Mouse (Mus musculus) CH12.LX (cell line): ENCODE data around the gene Cx3cr1. TPM values are rescaled to one million over a fixed set of nuclear protein-coding genes. Genes with fewer than 3 reads are reported as not detected.
A peak's percentile ranks its signal among the peaks of the same experiment; 100 is the strongest.
"Not testable (repeated sequence)": the region's sequence is repeated elsewhere in the genome, so short reads cannot be mapped to it uniquely, and the experiment has no call there.

Experiments used
- DNase-seq: peaks from one replicate; pipeline ENCODE4 v3.0.0-alpha.2; 2013; ENCODE audit errors: extremely low read depth
- H3K27ac ChIP-seq: 2 replicates; pipeline ENCODE4 v1.5.1; 2012; ENCODE audit warnings: low read depth, mild to moderate bottlenecking, control low read depth, moderate library complexity; ENCODE audit not compliant: insufficient read depth
- H3K27me3 ChIP-seq: replicated peaks from 2 replicates; pipeline ENCODE3; 2012; ENCODE audit warnings: inconsistent platforms
- H3K36me3 ChIP-seq, 2 experiments: replicated peaks in 1 of 2; 2 replicates each; pipeline versions ENCODE3 to v1.6.1; 2012; ENCODE audit warnings: inconsistent platforms in 1 of 2, low read length in 1 of 2, mild to moderate bottlenecking in 1 of 2, mixed read lengths in 1 of 2, moderate library complexity in 1 of 2; ENCODE audit not compliant: control insufficient read depth in 1 of 2, insufficient read depth in 1 of 2
- H3K4me1 ChIP-seq, 2 experiments: 2 replicates each; pipeline ENCODE4 v1.6.1; 2012; ENCODE audit warnings: inconsistent platforms in 1 of 2, moderate library complexity in 1 of 2; ENCODE audit not compliant: insufficient read depth in 2 of 2, control insufficient read depth in 1 of 2
- H3K4me2 ChIP-seq: 2 replicates; pipeline ENCODE4 v1.6.1; 2012; ENCODE audit warnings: low read depth, mild to moderate bottlenecking, control low read depth; ENCODE audit not compliant: poor library complexity, insufficient read depth, severe bottlenecking
- H3K4me3 ChIP-seq, 3 experiments: fragments of 150-350 bp in 1 of 3; sonication (generic) in 1 of 3; replicated peaks in 1 of 3; 2 replicates each; pipeline versions ENCODE3 to v1.5.1; 2011 to 2012; ENCODE audit warnings: low read depth in 2 of 3, low read length in 2 of 3, mild to moderate bottlenecking in 2 of 3, moderate library complexity in 2 of 3, control low read depth in 1 of 3, improper control_type of control experiment in 1 of 3, inconsistent platforms in 1 of 3, mixed read lengths in 1 of 3; ENCODE audit not compliant: poor library complexity in 1 of 3
- H3K79me2 ChIP-seq: replicated peaks from 2 replicates; pipeline ENCODE4 v1.6.1; 2012; ENCODE audit warnings: mild to moderate bottlenecking, moderate library complexity; ENCODE audit not compliant: control insufficient read depth, poor library complexity, insufficient read depth, severe bottlenecking; ENCODE audit errors: extremely low read depth
- H3K9ac ChIP-seq: 2 replicates; pipeline ENCODE4 v1.6.1; 2012; ENCODE audit warnings: low read depth, mild to moderate bottlenecking, control low read depth, moderate library complexity; ENCODE audit not compliant: insufficient read depth
- H3K9me3 ChIP-seq: replicated peaks from 2 replicates; pipeline ENCODE3; 2012; ENCODE audit warnings: low read length, inconsistent platforms, mixed read lengths
- CHD1 ChIP-seq: IDR thresholded peaks from 2 replicates; pipeline ENCODE4 v1.6.1; 2012; ENCODE audit warnings: low read depth, low read length, improper control_type of control experiment, inconsistent platforms
- CTCF ChIP-seq, 2 experiments: IDR thresholded peaks in 1 of 2; conservative IDR thresholded peaks in 1 of 2; 2 replicates each; pipeline ENCODE4 v1.5.1; 2011 to 2012; ENCODE audit warnings: low read depth in 2 of 2, low read length in 2 of 2, improper control_type of control experiment in 1 of 2, inconsistent platforms in 1 of 2, mild to moderate bottlenecking in 1 of 2, moderate library complexity in 1 of 2
- ELF1 ChIP-seq: IDR thresholded peaks from 2 replicates; pipeline ENCODE4 v1.6.1; 2014; ENCODE audit warnings: low read depth, mild to moderate bottlenecking, inconsistent platforms, low read length, improper control_type of control experiment
- ETS1 ChIP-seq: conservative IDR thresholded peaks from 2 replicates; pipeline ENCODE4 v1.6.1; 2012; ENCODE audit warnings: low read depth, mild to moderate bottlenecking, inconsistent platforms, low read length, improper control_type of control experiment, moderate library complexity
- GABPA ChIP-seq: IDR thresholded peaks from 2 replicates; pipeline ENCODE4 v1.6.1; 2012; ENCODE audit warnings: low read depth, low read length, improper control_type of control experiment, inconsistent platforms; ENCODE audit not compliant: insufficient replicate concordance
- HCFC1 ChIP-seq: IDR thresholded peaks from 2 replicates; pipeline ENCODE4 v1.6.1; 2012; ENCODE audit warnings: low read depth, mild to moderate bottlenecking, inconsistent platforms, low read length, improper control_type of control experiment
- JUN ChIP-seq: IDR thresholded peaks from 2 replicates; pipeline ENCODE4 v1.6.1; 2011; ENCODE audit warnings: low read depth, mild to moderate bottlenecking, low read length, improper control_type of control experiment, moderate library complexity; ENCODE audit not compliant: insufficient read depth
- JUND ChIP-seq: conservative IDR thresholded peaks from 2 replicates; pipeline ENCODE4 v1.6.1; 2011; ENCODE audit warnings: low read depth, low read length, improper control_type of control experiment
- KAT2A ChIP-seq: IDR thresholded peaks from 2 replicates; pipeline ENCODE4 v1.6.1; 2012; ENCODE audit warnings: low read length, improper control_type of control experiment, inconsistent platforms; ENCODE audit not compliant: insufficient replicate concordance
- MAFK ChIP-seq: IDR thresholded peaks from 2 replicates; pipeline ENCODE4 v1.6.1; 2011; ENCODE audit warnings: low read length, improper control_type of control experiment; ENCODE audit not compliant: insufficient replicate concordance
- MAX ChIP-seq: IDR thresholded peaks from 2 replicates; pipeline ENCODE4 v1.6.1; 2011; ENCODE audit warnings: low read length, improper control_type of control experiment
- MAZ ChIP-seq: IDR thresholded peaks from 2 replicates; pipeline ENCODE4 v1.6.1; 2012; ENCODE audit warnings: low read depth, mild to moderate bottlenecking, inconsistent platforms, low read length, improper control_type of control experiment, moderate library complexity
- MEF2A ChIP-seq: IDR thresholded peaks from 2 replicates; pipeline ENCODE4 v1.6.1; 2014; ENCODE audit warnings: low read depth, mild to moderate bottlenecking, inconsistent platforms, low read length, improper control_type of control experiment, borderline replicate concordance
- NELFE ChIP-seq: IDR thresholded peaks from 2 replicates; pipeline ENCODE4 v1.6.1; 2011; ENCODE audit warnings: low read depth, low read length, improper control_type of control experiment
- PAX5 ChIP-seq: IDR thresholded peaks from 2 replicates; pipeline ENCODE4 v1.6.1; 2012; ENCODE audit warnings: low read length, inconsistent platforms, mixed read lengths
- RCOR1 ChIP-seq: conservative IDR thresholded peaks from 2 replicates; pipeline ENCODE4 v1.6.1; 2012; ENCODE audit warnings: low read depth, mild to moderate bottlenecking, inconsistent platforms, low read length, improper control_type of control experiment
- SIN3A ChIP-seq: IDR thresholded peaks from 2 replicates; pipeline ENCODE4 v1.6.1; 2012; ENCODE audit warnings: low read length, improper control_type of control experiment, inconsistent platforms
- SMC3 ChIP-seq: IDR thresholded peaks from 2 replicates; pipeline ENCODE4 v1.6.1; 2011; ENCODE audit warnings: low read depth, low read length, improper control_type of control experiment
- TBP ChIP-seq: conservative IDR thresholded peaks from 2 replicates; pipeline ENCODE4 v1.6.1; 2011; ENCODE audit warnings: low read depth, low read length, improper control_type of control experiment
- UBTF ChIP-seq: IDR thresholded peaks from 2 replicates; pipeline ENCODE4 v1.6.1; 2012; ENCODE audit warnings: low read depth, mild to moderate bottlenecking, inconsistent platforms, low read length, improper control_type of control experiment, moderate library complexity
- USF2 ChIP-seq: conservative IDR thresholded peaks from 2 replicates; pipeline ENCODE4 v1.6.1; 2011; ENCODE audit warnings: low read depth, low read length, improper control_type of control experiment
- ZC3H11A ChIP-seq: IDR thresholded peaks from 2 replicates; pipeline ENCODE4 v1.6.1; 2012; ENCODE audit warnings: low read depth, mild to moderate bottlenecking, inconsistent platforms, low read length, improper control_type of control experiment
- ZKSCAN1 ChIP-seq: IDR thresholded peaks from 2 replicates; pipeline ENCODE4 v1.6.1; 2012; ENCODE audit warnings: low read depth, inconsistent platforms, low read length, improper control_type of control experiment, borderline replicate concordance
- ZMIZ1 ChIP-seq: IDR thresholded peaks from 2 replicates; pipeline ENCODE4 v1.6.1; 2012; ENCODE audit warnings: low read depth, mild to moderate bottlenecking, inconsistent platforms, low read length, improper control_type of control experiment
- ZNF384 ChIP-seq: IDR thresholded peaks from 2 replicates; pipeline ENCODE4 v1.6.1; 2012; ENCODE audit warnings: low read depth, low read length, improper control_type of control experiment, inconsistent platforms
- dilution Hi-C: fragments of 300-500 bp; cut with MboI; formaldehyde crosslinking; loops from 2 replicates; pipeline ENCODE4 v1.14.3; 2020; ENCODE audit warnings: low sequenced_read_pairs; ENCODE audit not compliant: extremely low pct_unique_long_range_greater_than_20kb, extremely low pct_ligation_motif_present
- in situ Hi-C: fragments of 300-500 bp; cut with MboI; formaldehyde crosslinking; loops from 3 replicates; pipeline ENCODE4 v1.14.3; 2019; ENCODE audit warnings: low sequenced_read_pairs, low pct_ligation_motif_present, low pct_unique_long_range_greater_than_20kb, mixed read lengths
- polyA plus RNA-seq: library from polyadenylated mRNA; unstranded; fragments of >175 nt; gene quantifications from 2 replicates; pipeline ENCODE4 v1.2.1, GENCODE M21; 2012; ENCODE audit warnings: low read depth; ENCODE audit not compliant: insufficient read length
- total RNA-seq, 2 experiments: library from RNA; depleted of rRNA; stranded (reverse); fragments of 300-350 nt in 1 of 2; fragments of >200 nt in 1 of 2; gene quantifications; 2 replicates each; pipeline ENCODE4 v1.2.3; 2012 to 2014

Gene Cx3cr1
- total and polyA plus RNA-seq, 3 experiments: 0.06 TPM; not detected in 2

- no peak for TF ChIP-seq USF2
- TF ChIP-seq ZKSCAN1: no peak
- TF ChIP-seq SMC3: peak; percentile 72
- TF ChIP-seq CTCF (conservative IDR thresholded peaks at IDR 0.05 in 1 of 2, IDR thresholded peaks at IDR 0.05 in 1 of 2; ENCODE audit: low read depth in 2 of 2, low read length in 2 of 2): peak; percentile 69 to 79
- peak; percentile 55; the same call in 1 of the 2 replicates for TF ChIP-seq RCOR1
- TF ChIP-seq GABPA: no peak
- peak; percentile 80 for TF ChIP-seq HCFC1
- TF ChIP-seq PAX5: no peak
- TF ChIP-seq ETS1: peak; percentile 36; the same call in 1 of the 2 replicates
- peak; percentile 86 for TF ChIP-seq ZNF384
- peak; percentile 77; the same call in 1 of the 2 replicates for TF ChIP-seq MAZ
- peak; percentile 59; the same call in 1 of the 2 replicates for TF ChIP-seq MAX
- no peak for TF ChIP-seq MAFK
Measured at GRCm38 (mm10) chr9:120110211-120111018, 40.7 kb upstream of the Cx3cr1 start, which contains the start of gene Slc25a38 (continued).

- in situ Hi-C loops, H3K9me3 ChIP-seq, H3K4me3 ChIP-seq, H3K9ac ChIP-seq, H3K4me1 ChIP-seq, H3K27ac ChIP-seq, H3K36me3 ChIP-seq, H3K27me3 ChIP-seq, DNase-seq, H3K4me2 ChIP-seq, dilution Hi-C loops: not testable (repeated sequence)
- H3K79me2 ChIP-seq: peaks cover 13% of the 10 kb centered on the region; the same call in 1 of the 2 replicates
Measured at GRCm38 (mm10) chr9:120108953-120109352, 39.3 kb upstream of the Cx3cr1 start.

GRCm38 (mm10) chr9:120101165-120101564, 31.5 kb upstream of the Cx3cr1 start:
- Histone ChIP-seq H3K9ac (no peak overlapping the region), H3K36me3 (no peaks in the 10 kb centered on the region), H3K79me2 (no peaks in the 10 kb centered on the region), H3K27ac (no peak overlapping the region), H3K4me2 (no peak overlapping the region), H3K4me1 (peaks cover 0 to 4% of the 10 kb centered on the region in 2 experiments; a peak in 1 of 4 replicates), H3K27me3 (no peaks in the 10 kb centered on the region), H3K9me3 (no peaks in the 10 kb centered on the region), H3K4me3 (no peak overlapping the region)
- no peak for DNase-seq
- no peak for TF ChIP-seq CTCF (conservative IDR thresholded peaks at IDR 0.05 in 1 of 2, IDR thresholded peaks at IDR 0.05 in 1 of 2; ENCODE audit: low read depth in 2 of 2, low read length in 2 of 2)
- TF ChIP-seq ZKSCAN1: no peak
- no peak for TF ChIP-seq SIN3A
- TF ChIP-seq NELFE: no peak
- TF ChIP-seq MEF2A: no peak
- no peak for TF ChIP-seq JUND
- no peak for TF ChIP-seq ELF1
- TF ChIP-seq JUN: no peak
- no peak for TF ChIP-seq MAFK
- TF ChIP-seq MAX: no peak
- TF ChIP-seq UBTF: no peak
- no peak for TF ChIP-seq ZMIZ1
- TF ChIP-seq ZC3H11A: no peak
- no peak for TF ChIP-seq USF2
- TF ChIP-seq TBP: no peak
- TF ChIP-seq CHD1: no peak
- no peak for TF ChIP-seq KAT2A
- dilution Hi-C loops: no loop called here
- in situ Hi-C loops: no loop called here
